Mouse (Mus musculus) CH12.LX (cell line): ENCODE data around the gene Eva1a.

ENCODE experiments used
- POLR2A ChIP-seq: IDR thresholded peaks from 2 replicates; pipeline ENCODE4 v1.6.1; 2011; ENCODE audit warnings: low read depth, mild to moderate bottlenecking, improper control_type of control experiment, low read length
- TBP ChIP-seq: conservative IDR thresholded peaks from 2 replicates; pipeline ENCODE4 v1.6.1; 2011; ENCODE audit warnings: low read depth, low read length, improper control_type of control experiment
- UBTF ChIP-seq: IDR thresholded peaks from 2 replicates; pipeline ENCODE4 v1.6.1; 2012; ENCODE audit warnings: low read depth, mild to moderate bottlenecking, inconsistent platforms, low read length, improper control_type of control experiment, moderate library complexity
- ZMIZ1 ChIP-seq: IDR thresholded peaks from 2 replicates; pipeline ENCODE4 v1.6.1; 2012; ENCODE audit warnings: low read depth, mild to moderate bottlenecking, inconsistent platforms, low read length, improper control_type of control experiment

DNA sequence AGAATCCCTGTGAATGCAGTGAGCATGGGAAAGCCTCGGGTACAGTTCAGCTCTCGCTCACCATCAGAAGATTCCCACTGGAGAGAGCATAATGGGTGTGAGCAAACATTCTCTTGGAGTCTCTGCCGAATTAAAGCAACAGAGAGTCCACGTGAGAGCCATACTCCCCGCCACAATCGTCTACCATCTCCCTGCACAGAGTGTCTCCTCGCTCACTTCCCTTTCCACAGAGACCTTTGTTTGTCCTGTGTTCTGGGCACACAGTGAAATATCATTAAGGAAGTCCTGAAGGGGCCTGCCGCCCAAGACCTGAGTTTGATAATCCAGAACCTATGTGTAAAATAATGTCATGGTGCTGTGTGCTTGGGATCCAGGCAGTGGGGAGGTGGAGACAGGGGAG is 10.7 kb downstream of the Eva1a start:
- TF ChIP-seq UBTF (no peak), ZMIZ1 (no peak), TBP (no peak), POLR2A (no peak)
